Mouse (Mus musculus): Measurements from ENCODE around the gene Zbtb44.

DNA sequence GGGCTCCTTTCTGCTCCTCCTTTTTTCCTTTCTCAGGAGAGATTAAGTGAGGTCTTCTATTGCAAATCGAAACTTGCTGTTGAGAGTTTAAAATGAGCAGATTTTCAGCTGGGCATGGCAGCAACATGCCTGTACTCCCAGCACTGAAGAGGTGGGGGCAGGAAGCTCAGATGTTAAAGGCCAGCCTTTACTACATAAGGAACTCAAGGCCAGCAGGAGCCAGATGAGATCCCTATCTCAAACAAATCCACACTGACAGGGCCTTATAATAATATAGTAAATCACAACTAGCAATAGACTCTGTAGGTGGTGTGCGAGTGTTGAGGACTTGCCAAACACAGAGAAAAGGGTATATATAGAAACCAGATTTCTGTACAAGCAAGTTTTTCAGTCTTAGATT lies 28.3 kb downstream of the Zbtb44 start:
- TF ChIP-seq EP300 (IDR thresholded peaks at IDR 0.05; ENCODE audit: insufficient read depth, low read depth, low read length) = no peak
- no peak for TF ChIP-seq CTCF (IDR thresholded peaks at IDR 0.05; ENCODE audit: low read depth, low read length)

Measured in ES-Bruce4 (cell line).